Mouse (Mus musculus) gastrocnemius, postnatal 14 days (tissue): ENCODE results near the gene Tmem121b. TPM values are rescaled to one million over a fixed set of nuclear protein-coding genes. Genes with fewer than 3 reads are reported as not detected.

ENCODE experiments used
- total RNA-seq, 2 experiments: library from RNA; stranded (reverse); gene quantifications; 2 replicates each; pipeline ENCODE4 v1.2.3; 2021

Gene Tmem121b
- total RNA-seq, 2 experiments from 2014 or later = 0.04 TPM; not detected in 1

Other genes starting within 250 kb of the Tmem121b start
- gene D330020A13Rik, start 199.4 kb downstream of the Tmem121b start, total RNA-seq = under 1 TPM in 1 of 2 experiments, not detected in 1; 0.21 TPM
- 1 to 10 TPM; 2.7 TPM for gene B4galnt3, start 199.2 kb downstream of the Tmem121b start, total RNA-seq
- gene Kdm5a, start 129.7 kb downstream of the Tmem121b start, total RNA-seq = 10 to 100 TPM; 21.1 to 23.8 TPM
- 1 to 10 TPM; 5.5 to 6.6 TPM for gene Ccdc77, start 129.4 kb downstream of the Tmem121b start, total RNA-seq
- 1 to 10 TPM; 2.1 to 3.3 TPM for gene Il17ra, start 30.6 kb downstream of the Tmem121b start, total RNA-seq
- gene Hdhd5, start 37.5 kb upstream of the Tmem121b start, total RNA-seq = 10 to 100 TPM; 21.0 to 25.2 TPM
- gene Cecr2, start 172.6 kb upstream of the Tmem121b start, total RNA-seq = 10 to 100 TPM; 10.2 to 11.0 TPM